Mouse (Mus musculus) gastrocnemius, postnatal 36 days (tissue): ENCODE measurements around the gene Zfp346. TPM values are rescaled to one million over a fixed set of nuclear protein-coding genes. Genes with fewer than 3 reads are reported as not detected.

ENCODE experiments used
- DNase-seq, 2 experiments: peaks; one replicate each; pipeline ENCODE4 v3.0.0; 2022
- intact Hi-C: fragments of 180-260 bp; cut with DNase I; formaldehyde crosslinking; loops from one replicate; pipeline ENCODE4 v1.15.1; 2025
- total RNA-seq, 2 experiments: library from RNA; stranded (reverse); gene quantifications; 2 replicates each; pipeline ENCODE4 v1.2.3; 2021

Gene Zfp346
- total RNA-seq, 2 experiments from 2014 or later: 10.1 to 11.8 TPM

- intact Hi-C loops: no loop called here
- DNase-seq: peak; percentile 65 to 78
These were observed 77.2 kb downstream of the Zfp346 start for GRCm38 (mm10) chr13:55182173-55182894.

DNA sequence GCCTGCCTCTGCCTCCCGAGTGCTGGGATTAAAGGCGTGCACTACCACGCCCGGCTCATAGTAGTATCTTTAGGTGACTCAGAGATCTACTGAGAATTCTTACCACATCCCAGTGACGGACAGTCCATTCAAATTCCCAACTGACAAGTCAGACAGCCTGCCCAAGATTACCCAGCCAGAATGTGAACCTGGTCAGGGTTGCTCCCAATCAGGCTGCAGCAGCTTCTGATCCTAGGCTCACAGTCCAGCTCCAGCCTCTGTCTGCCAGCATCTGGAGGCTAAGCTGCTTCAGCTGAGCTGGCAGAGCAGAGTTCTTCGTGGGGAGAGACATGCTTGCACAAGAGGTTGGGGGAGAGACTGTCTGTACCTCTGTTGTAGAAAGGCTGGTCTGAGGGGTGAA lies 78.3 kb downstream of the Zfp346 start:
- intact Hi-C loops: no loop called here
- DNase-seq: no peak

Other genes starting within 250 kb of the Zfp346 start
- 1 to 10 TPM; 7.1 to 8.6 TPM for gene Unc5a, start 155.9 kb upstream of the Zfp346 start, total RNA-seq
- gene Hk3, start 83.9 kb upstream of the Zfp346 start, total RNA-seq: under 1 TPM; 0.18 to 0.74 TPM
- gene Uimc1, start 5.0 kb upstream of the Zfp346 start, total RNA-seq: 10 to 100 TPM; 10.6 to 11.4 TPM
- gene Gm17617, start 28.2 kb downstream of the Zfp346 start, total RNA-seq: not detected
- gene Fgfr4, start 47.3 kb downstream of the Zfp346 start, total RNA-seq: 1 to 10 TPM; 2.3 to 2.9 TPM
- gene Nsd1, start 104.5 kb downstream of the Zfp346 start, total RNA-seq: 10 to 100 TPM; 45.7 to 50.8 TPM
- 10 to 100 TPM; 21.6 to 23.6 TPM for gene Prelid1, start 215.2 kb downstream of the Zfp346 start, total RNA-seq
- gene Rab24, start 216.6 kb downstream of the Zfp346 start, total RNA-seq: 10 to 100 TPM; 27.0 to 30.9 TPM
- under 1 TPM; 0.38 to 0.54 TPM for gene Mxd3, start 224.5 kb downstream of the Zfp346 start, total RNA-seq